Mouse (Mus musculus): ENCODE measurements around the gene Map3k12.

DNA sequence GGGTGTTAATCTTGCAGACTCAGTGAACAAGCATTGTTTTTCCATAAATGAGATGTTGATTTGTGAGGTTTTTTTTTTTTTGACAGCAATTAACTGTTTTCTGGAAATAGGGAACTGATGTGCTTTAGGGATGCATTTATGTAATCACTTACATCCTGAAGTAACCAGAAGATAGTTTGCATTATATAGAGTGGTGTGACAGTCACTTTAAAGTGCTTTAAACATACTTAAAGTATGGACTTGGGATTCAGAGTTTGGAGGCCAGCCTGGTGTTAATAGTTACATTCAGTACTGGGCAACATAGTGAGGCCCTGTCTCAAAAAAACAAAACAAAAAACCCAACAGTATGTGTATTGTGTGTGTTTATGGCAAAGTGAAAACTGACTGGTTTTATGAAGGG is 45.1 kb downstream of the Map3k12 start:
- no peak for TF ChIP-seq CTCF (IDR thresholded peaks at IDR 0.05; ENCODE audit: low read depth)
- TF ChIP-seq EP300 (IDR thresholded peaks at IDR 0.05; ENCODE audit: low read depth): no peak
